Mouse (Mus musculus): ENCODE measurements at regions not wholly inside any gene's neighbourhood (a gene's known extent, or its start where the extent isn't known, plus 50 kb on each side); places are given as distances from the start of the nearest gene placed in this dataset.
A peak's percentile ranks its signal among the peaks of the same experiment; 100 is the strongest.

GRCm38 (mm10) chr2:64706646-64707177 lies 318.1 kb downstream of the Grb14 start:
- no peak for DNase-seq

- no peak for DNase-seq
Measured at GRCm38 (mm10) chr2:64695974-64696373, 328.8 kb downstream of the Grb14 start.

GRCm38 (mm10) chr2:64691444-64691843 lies 333.3 kb downstream of the Grb14 start:
- no peak for DNase-seq

- no peak for DNase-seq
Measured at GRCm38 (mm10) chr2:64690996-64691395, 333.8 kb downstream of the Grb14 start.

GRCm38 (mm10) chr2:64686781-64687180 lies 338.0 kb downstream of the Grb14 start:
- no peak for DNase-seq

GRCm38 (mm10) chr2:64649614-64650013 lies 375.2 kb downstream of the Grb14 start:
- DNase-seq, result no peak

- DNase-seq, result no peak
Measured at GRCm38 (mm10) chr2:64616931-64617330, 407.9 kb downstream of the Grb14 start.

GRCm38 (mm10) chr2:64606864-64607263 lies 417.9 kb downstream of the Grb14 start:
- DNase-seq, result no peak

- DNase-seq, result no peak
Measured at GRCm38 (mm10) chr2:64582258-64582657, 442.5 kb downstream of the Grb14 start.

- no peak for DNase-seq
Measured at GRCm38 (mm10) chr2:64536032-64536431, 438.2 kb upstream of the Fign start.

GRCm38 (mm10) chr2:64535351-64535851 lies 437.6 kb upstream of the Fign start:
- DNase-seq, result no peak

- no peak for DNase-seq
Measured at GRCm38 (mm10) chr2:64534869-64535268, 437.0 kb upstream of the Fign start.

- no peak for DNase-seq
Measured at GRCm38 (mm10) chr2:64534344-64534743, 436.5 kb upstream of the Fign start.

- DNase-seq, result no peak
Measured at GRCm38 (mm10) chr2:64522722-64523121, 424.9 kb upstream of the Fign start.

- DNase-seq, result no peak
Measured at GRCm38 (mm10) chr2:64522233-64522632, 424.4 kb upstream of the Fign start.

- no peak for DNase-seq
Measured at GRCm38 (mm10) chr2:64495725-64496124, 397.9 kb upstream of the Fign start.

- DNase-seq, result no peak
Measured at GRCm38 (mm10) chr2:64466412-64466970, 368.7 kb upstream of the Fign start.

- DNase-seq, result no peak
Measured at GRCm38 (mm10) chr2:64462466-64463114, 364.8 kb upstream of the Fign start.

- DNase-seq, result no peak
Measured at GRCm38 (mm10) chr2:64462041-64462440, 364.2 kb upstream of the Fign start.

GRCm38 (mm10) chr2:64461636-64462035 lies 363.8 kb upstream of the Fign start:
- no peak for DNase-seq

- DNase-seq, result peak in 1 of 2 experiments; percentile 6
Measured at GRCm38 (mm10) chr2:64458171-64458570, 360.3 kb upstream of the Fign start.

GRCm38 (mm10) chr2:64452690-64453089 lies 354.9 kb upstream of the Fign start:
- no peak for DNase-seq

GRCm38 (mm10) chr2:64451614-64452317 lies 353.9 kb upstream of the Fign start:
- no peak for DNase-seq

GRCm38 (mm10) chr2:64443171-64443570 lies 345.3 kb upstream of the Fign start:
- peak; percentile 34 to 50 for DNase-seq

Data from cerebellum, postnatal 36 days (tissue).